Mouse (Mus musculus): ENCODE results near the gene Gm30191. TPM values are rescaled to one million over a fixed set of nuclear protein-coding genes. Genes with fewer than 3 reads are reported as not detected.

Gene Gm30191
- total RNA-seq, 2 experiments from 2014 or later: not detected

Other genes with a start within 250 kb of the Gm30191 start
- 45.3 and 57.1 TPM in 2 replicates for gene Dhdds, start 246.0 kb upstream of the Gm30191 start, total RNA-seq (2014; fragmentation: Nextera tagmentation)
- 22.8 and 24.8 TPM in 2 replicates for gene Dhdds, start 246.0 kb upstream of the Gm30191 start, total RNA-seq (2017)
- gene Lin28a, start 228.1 kb upstream of the Gm30191 start, total RNA-seq (2014; fragmentation: Nextera tagmentation): 2.1 and 13.9 TPM in 2 replicates
- 4.0 and 10.5 TPM in 2 replicates for gene Lin28a, start 228.1 kb upstream of the Gm30191 start, total RNA-seq (2017)
- gene Zfp683, start 193.1 kb upstream of the Gm30191 start, total RNA-seq (2014; fragmentation: Nextera tagmentation): not detected in 2 replicates
- not detected in 2 replicates for gene Zfp683, start 193.1 kb upstream of the Gm30191 start, total RNA-seq (2017)
- gene Crybg2, start 186.1 kb upstream of the Gm30191 start, total RNA-seq (2014; fragmentation: Nextera tagmentation): 0.38 and 1.3 TPM in 2 replicates
- not detected in 2 replicates for gene Crybg2, start 186.1 kb upstream of the Gm30191 start, total RNA-seq (2017)
- gene Cd52, start 151.9 kb upstream of the Gm30191 start, total RNA-seq (2014; fragmentation: Nextera tagmentation): 240 and 247 TPM in 2 replicates
- 259 and 330 TPM in 2 replicates for gene Cd52, start 151.9 kb upstream of the Gm30191 start, total RNA-seq (2017)
- gene Ubxn11, start 144.4 kb upstream of the Gm30191 start, total RNA-seq (2014; fragmentation: Nextera tagmentation): 14.4 and 30.2 TPM in 2 replicates
- gene Ubxn11, start 144.4 kb upstream of the Gm30191 start, total RNA-seq (2017): 4.8 and 11.2 TPM in 2 replicates
- 841 and 871 TPM in 2 replicates for gene Sh3bgrl3, start 118.1 kb upstream of the Gm30191 start, total RNA-seq (2014; fragmentation: Nextera tagmentation)
- gene Sh3bgrl3, start 118.1 kb upstream of the Gm30191 start, total RNA-seq (2017): 333 and 394 TPM in 2 replicates
- 20.8 and 28.9 TPM in 2 replicates for gene Cep85, start 59.8 kb upstream of the Gm30191 start, total RNA-seq (2014; fragmentation: Nextera tagmentation)
- 26.7 and 33.7 TPM in 2 replicates for gene Cep85, start 59.8 kb upstream of the Gm30191 start, total RNA-seq (2017)
- not detected in 2 replicates for gene Gm7534, start 43.9 kb upstream of the Gm30191 start, total RNA-seq (2014; fragmentation: Nextera tagmentation)
- not detected in 2 replicates for gene Gm7534, start 43.9 kb upstream of the Gm30191 start, total RNA-seq (2017)
- not detected in 2 replicates for gene Catsper4, start 19.6 kb upstream of the Gm30191 start, total RNA-seq (2014; fragmentation: Nextera tagmentation)
- gene Catsper4, start 19.6 kb upstream of the Gm30191 start, total RNA-seq (2017): not detected in 2 replicates
- gene Cnksr1, start 8.5 kb upstream of the Gm30191 start, total RNA-seq (2014; fragmentation: Nextera tagmentation): not detected in 2 replicates
- not detected in 2 replicates for gene Cnksr1, start 8.5 kb upstream of the Gm30191 start, total RNA-seq (2017)
- not detected in 2 replicates for gene E130218I03Rik, start 3.3 kb upstream of the Gm30191 start, total RNA-seq (2014; fragmentation: Nextera tagmentation)
- gene E130218I03Rik, start 3.3 kb upstream of the Gm30191 start, total RNA-seq (2017): 0.21 and 0.22 TPM in 2 replicates
- 13.4 and 16.2 TPM in 2 replicates for gene Zfp593, start 1.3 kb upstream of the Gm30191 start, total RNA-seq (2014; fragmentation: Nextera tagmentation)
- gene Zfp593, start 1.3 kb upstream of the Gm30191 start, total RNA-seq (2017): 9.4 and 18.7 TPM in 2 replicates
- gene Grrp1, start 7.2 kb downstream of the Gm30191 start, total RNA-seq (2014; fragmentation: Nextera tagmentation): not detected in 2 replicates
- not detected in 2 replicates for gene Grrp1, start 7.2 kb downstream of the Gm30191 start, total RNA-seq (2017)
- gene Pdik1l, start 41.0 kb downstream of the Gm30191 start, total RNA-seq (2014; fragmentation: Nextera tagmentation): 17.6 and 18.5 TPM in 2 replicates
- gene Pdik1l, start 41.0 kb downstream of the Gm30191 start, total RNA-seq (2017): 35.4 and 41.7 TPM in 2 replicates
- not detected in 2 replicates for gene Trim63, start 68.2 kb downstream of the Gm30191 start, total RNA-seq (2014; fragmentation: Nextera tagmentation)
- not detected in 2 replicates for gene Trim63, start 68.2 kb downstream of the Gm30191 start, total RNA-seq (2017)
- not detected in 2 replicates for gene Slc30a2, start 96.2 kb downstream of the Gm30191 start, total RNA-seq (2014; fragmentation: Nextera tagmentation)
- not detected in 2 replicates for gene Slc30a2, start 96.2 kb downstream of the Gm30191 start, total RNA-seq (2017)
- not detected in 2 replicates for gene Extl1, start 136.9 kb downstream of the Gm30191 start, total RNA-seq (2014; fragmentation: Nextera tagmentation)
- gene Extl1, start 136.9 kb downstream of the Gm30191 start, total RNA-seq (2017): not detected in 2 replicates
- 10.5 and 22.1 TPM in 2 replicates for gene Pafah2, start 149.4 kb downstream of the Gm30191 start, total RNA-seq (2014; fragmentation: Nextera tagmentation)
- gene Pafah2, start 149.4 kb downstream of the Gm30191 start, total RNA-seq (2017): 10.4 and 10.6 TPM in 2 replicates
- 878 and 904 TPM in 2 replicates for gene Stmn1, start 221.4 kb downstream of the Gm30191 start, total RNA-seq (2014; fragmentation: Nextera tagmentation)
- 966 and 982 TPM in 2 replicates for gene Stmn1, start 221.4 kb downstream of the Gm30191 start, total RNA-seq (2017)
- gene Paqr7, start 249.8 kb downstream of the Gm30191 start, total RNA-seq (2014; fragmentation: Nextera tagmentation): 11.2 and 12.9 TPM in 2 replicates
- gene Paqr7, start 249.8 kb downstream of the Gm30191 start, total RNA-seq (2017): 9.5 and 12.8 TPM in 2 replicates

Data from granulocyte monocyte progenitor cell, adult 5-6 weeks (primary cell).